Mouse (Mus musculus): ENCODE measurements at regions not wholly inside any gene's neighbourhood (a gene's known extent, or its start where the extent isn't known, plus 50 kb on each side); places are given as distances from the start of the nearest gene placed in this dataset.

- no peak for DNase-seq (ENCODE audit: low spot score in 2 of 2)
Observed at GRCm38 (mm10) chr7:70834787-70835461, 468.4 kb upstream of the Nr2f2 start.

- no peak for DNase-seq (ENCODE audit: low spot score in 2 of 2)
Observed at GRCm38 (mm10) chr7:70828486-70829195, 462.1 kb upstream of the Nr2f2 start.

GRCm38 (mm10) chr7:70826074-70826473 is 459.5 kb upstream of the Nr2f2 start:
- DNase-seq (ENCODE audit: low spot score in 2 of 2): no peak

GRCm38 (mm10) chr7:70823020-70823419 is 456.5 kb upstream of the Nr2f2 start:
- DNase-seq (ENCODE audit: low spot score in 2 of 2): no peak

- no peak for DNase-seq (ENCODE audit: low spot score in 2 of 2)
Observed at GRCm38 (mm10) chr7:70822310-70822821, 455.8 kb upstream of the Nr2f2 start.

GRCm38 (mm10) chr7:70821861-70822260 is 455.3 kb upstream of the Nr2f2 start:
- DNase-seq (ENCODE audit: low spot score in 2 of 2): no peak

- peak in 1 of 2 experiments; percentile 1 for DNase-seq (ENCODE audit: low spot score in 2 of 2)
Observed at GRCm38 (mm10) chr7:70817347-70817913, 450.9 kb upstream of the Nr2f2 start.

GRCm38 (mm10) chr7:70814391-70814790 is 447.9 kb upstream of the Nr2f2 start:
- DNase-seq (ENCODE audit: low spot score in 2 of 2): no peak

- no peak for DNase-seq (ENCODE audit: low spot score in 2 of 2)
Observed at GRCm38 (mm10) chr7:70813101-70813500, 446.6 kb upstream of the Nr2f2 start.

GRCm38 (mm10) chr7:70810411-70811090 is 444.0 kb upstream of the Nr2f2 start:
- DNase-seq (ENCODE audit: low spot score in 2 of 2): no peak

- no peak for DNase-seq (ENCODE audit: low spot score in 2 of 2)
Observed at GRCm38 (mm10) chr7:70804281-70804680, 437.7 kb upstream of the Nr2f2 start.

- no peak for DNase-seq (ENCODE audit: low spot score in 2 of 2)
Observed at GRCm38 (mm10) chr7:70799976-70800375, 433.4 kb upstream of the Nr2f2 start.

- DNase-seq (ENCODE audit: low spot score in 2 of 2): no peak
Observed at GRCm38 (mm10) chr7:70799031-70799766, 432.7 kb upstream of the Nr2f2 start.

GRCm38 (mm10) chr7:70796038-70796760 is 429.7 kb upstream of the Nr2f2 start:
- DNase-seq (ENCODE audit: low spot score in 2 of 2): no peak

GRCm38 (mm10) chr7:70788902-70789796 is 422.6 kb upstream of the Nr2f2 start:
- DNase-seq (ENCODE audit: low spot score in 2 of 2): no peak

- no peak for DNase-seq (ENCODE audit: low spot score in 2 of 2)
Observed at GRCm38 (mm10) chr7:70787966-70788365, 421.4 kb upstream of the Nr2f2 start.

- DNase-seq (ENCODE audit: low spot score in 2 of 2): no peak
Observed at GRCm38 (mm10) chr7:70780742-70781332, 414.3 kb upstream of the Nr2f2 start.

GRCm38 (mm10) chr7:70777763-70778162 is 411.2 kb upstream of the Nr2f2 start:
- no peak for DNase-seq (ENCODE audit: low spot score in 2 of 2)

GRCm38 (mm10) chr7:70769655-70770054 is 403.1 kb upstream of the Nr2f2 start:
- no peak for DNase-seq (ENCODE audit: low spot score in 2 of 2)

All from right cerebral cortex, postnatal 36 days (tissue).